Mouse (Mus musculus): ENCODE measurements around the gene Nek8. TPM values are rescaled to one million over a fixed set of nuclear protein-coding genes. Genes with fewer than 3 reads are reported as not detected.

Nek8 gene
- total RNA-seq, 2 experiments from 2014 or later, result 1.7 to 2.6 TPM

DNA sequence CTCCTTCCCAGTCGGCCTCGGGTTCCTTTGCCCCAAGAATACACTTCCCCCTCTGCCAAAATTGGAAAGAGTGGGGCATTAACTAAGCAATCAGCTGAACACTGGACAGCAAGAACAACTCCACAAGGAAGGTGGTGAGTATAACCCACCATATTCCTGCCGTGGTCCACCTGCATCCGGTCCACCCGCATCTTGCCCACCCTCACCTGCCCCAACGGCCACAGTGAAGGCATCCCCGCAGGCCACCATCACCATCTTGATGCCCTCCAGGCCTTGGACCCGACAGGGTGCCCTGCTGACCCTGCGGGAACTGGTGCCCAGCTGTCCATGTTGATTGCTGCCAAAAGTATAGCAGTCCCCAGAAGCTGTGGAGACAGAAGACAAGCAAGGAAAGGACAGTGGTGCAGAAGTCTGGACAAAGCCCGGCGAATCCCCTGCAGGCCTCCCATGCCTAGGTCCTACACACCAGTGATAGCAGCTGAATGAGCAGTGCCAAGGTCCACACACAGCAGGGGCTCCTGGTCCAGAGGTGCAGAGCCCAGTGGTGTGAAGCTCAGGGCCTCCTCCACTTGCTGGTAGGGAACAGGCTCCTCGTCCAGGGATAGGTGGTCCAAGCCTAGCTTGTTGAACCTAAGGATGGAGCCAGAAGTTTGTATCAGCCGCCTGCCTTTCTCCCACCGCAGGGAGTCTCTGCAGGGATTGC is 9.1 kb downstream of the Nek8 start:
- DNase-seq, result no peak

DNA sequence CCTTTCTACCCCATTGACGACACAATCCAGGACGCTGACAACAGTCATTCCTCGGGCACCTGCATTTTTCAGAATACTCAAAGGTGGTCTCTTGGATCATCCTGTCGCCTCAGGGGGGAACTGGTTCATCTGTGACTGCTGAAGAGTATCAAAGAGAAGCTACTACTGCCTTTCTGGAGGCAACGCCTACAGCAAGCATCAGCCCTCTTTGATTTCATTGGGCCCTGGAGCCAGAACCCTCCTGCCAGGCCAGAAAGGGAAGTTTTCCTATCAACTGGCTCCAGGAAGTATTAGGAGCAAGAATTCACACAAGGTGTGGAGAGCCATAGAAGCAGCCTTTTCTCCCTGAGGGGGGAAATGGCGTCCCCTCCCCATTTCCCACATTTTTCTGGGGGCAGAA is 9.8 kb downstream of the Nek8 start:
- DNase-seq, result no peak

DNA sequence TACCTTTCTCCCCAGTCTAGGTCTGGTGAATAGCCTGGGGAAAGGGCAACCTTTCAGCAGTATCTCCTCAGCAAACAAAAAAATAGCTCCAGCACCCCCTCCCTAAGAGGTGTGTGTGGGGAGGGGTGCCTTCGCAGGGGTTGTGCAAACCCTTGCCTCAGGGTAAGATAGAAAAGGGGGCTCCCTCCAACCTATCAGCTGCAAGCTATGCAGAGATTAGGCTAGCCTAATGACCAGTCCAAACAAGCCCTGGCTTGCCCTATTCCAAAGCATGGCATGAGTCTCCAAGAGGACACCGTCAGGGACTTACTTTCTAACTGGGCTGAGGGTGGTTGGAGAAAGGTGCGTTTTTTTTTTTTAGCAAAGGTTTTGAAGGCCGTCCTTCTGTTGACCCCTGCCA is 10.3 kb downstream of the Nek8 start:
- no peak for DNase-seq

DNA sequence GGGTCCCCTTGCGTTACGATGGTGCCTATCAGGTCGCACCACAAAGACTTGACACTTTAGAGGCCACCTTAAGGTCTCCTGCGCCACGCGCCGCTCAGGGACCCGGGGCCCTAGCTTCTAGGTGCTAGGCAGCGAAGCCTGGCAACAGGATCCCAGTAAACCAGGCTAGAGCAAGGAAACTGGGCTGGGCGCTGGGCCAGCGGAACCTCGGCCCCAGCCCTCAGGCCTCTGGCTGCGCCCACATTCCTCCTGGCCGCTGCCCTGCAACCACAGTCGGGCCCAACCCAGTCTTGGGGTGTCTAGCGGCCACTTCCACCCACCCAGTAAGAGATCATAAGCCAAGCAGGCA is 10.7 kb downstream of the Nek8 start:
- no peak for DNase-seq

DNA sequence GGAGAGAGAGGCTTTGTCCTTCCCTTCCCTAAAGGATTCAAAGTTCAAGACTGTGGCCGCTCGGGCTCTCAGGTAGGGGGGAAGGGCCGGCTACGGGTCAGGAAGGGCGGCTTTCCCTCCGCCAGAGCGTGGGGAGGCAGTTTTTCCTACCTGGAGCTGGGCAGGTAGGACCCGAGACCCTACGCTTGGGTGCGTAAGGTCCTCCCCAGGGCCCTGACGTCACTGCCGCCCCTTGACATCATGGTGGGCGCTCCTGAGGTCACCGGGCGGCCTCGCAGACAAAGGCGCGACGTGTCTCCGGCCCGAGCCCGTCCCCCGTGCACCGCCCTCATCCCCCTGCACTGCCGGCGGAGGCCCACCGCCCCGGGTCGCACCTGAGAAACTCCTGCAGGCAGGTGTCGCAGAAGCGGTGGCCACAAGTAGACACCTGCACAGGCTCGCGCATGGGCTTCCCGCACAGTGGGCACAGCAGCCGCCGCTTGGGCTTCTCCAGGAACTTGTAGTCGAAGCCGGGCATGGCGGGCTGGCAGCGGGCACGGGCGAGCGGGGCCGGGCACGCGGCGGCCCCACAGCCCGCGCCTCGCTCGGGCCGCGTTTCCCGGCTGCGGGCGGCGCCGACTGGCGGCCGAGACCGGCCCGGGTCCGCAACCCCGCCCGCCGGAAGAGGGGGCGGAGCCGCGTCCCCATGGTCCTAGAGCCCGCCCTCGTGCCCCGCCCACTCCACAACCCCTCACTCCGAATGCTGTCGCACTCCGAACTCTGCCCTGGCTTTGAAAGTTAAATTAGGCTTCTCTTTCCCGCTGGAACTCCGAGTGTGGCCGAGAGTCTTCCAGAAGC is 11.3 kb downstream of the Nek8 start, which contains the start of gene Traf4:
TSS of gene Traf4 (minus strand) at position 666 of the 837 bp plus-strand sequence.
- DNase-seq, result peak; percentile 88 to 90

DNA sequence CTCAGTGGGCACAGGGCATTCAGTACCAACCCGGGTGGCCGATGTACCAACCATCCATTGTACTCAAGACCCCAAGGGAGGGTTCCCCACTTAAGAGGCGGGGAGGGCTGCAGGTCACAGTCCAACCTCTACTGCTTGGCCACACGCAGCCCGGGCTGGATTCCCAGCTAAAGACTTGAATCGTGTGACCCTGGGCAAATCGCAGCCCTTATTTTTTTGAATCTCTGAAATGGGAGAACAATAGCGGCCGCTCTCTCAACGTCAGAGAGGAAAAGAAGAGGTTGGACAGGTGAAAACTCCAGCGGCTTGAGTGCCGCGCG is 11.9 kb downstream of the Nek8 start:
- no peak for DNase-seq

DNA sequence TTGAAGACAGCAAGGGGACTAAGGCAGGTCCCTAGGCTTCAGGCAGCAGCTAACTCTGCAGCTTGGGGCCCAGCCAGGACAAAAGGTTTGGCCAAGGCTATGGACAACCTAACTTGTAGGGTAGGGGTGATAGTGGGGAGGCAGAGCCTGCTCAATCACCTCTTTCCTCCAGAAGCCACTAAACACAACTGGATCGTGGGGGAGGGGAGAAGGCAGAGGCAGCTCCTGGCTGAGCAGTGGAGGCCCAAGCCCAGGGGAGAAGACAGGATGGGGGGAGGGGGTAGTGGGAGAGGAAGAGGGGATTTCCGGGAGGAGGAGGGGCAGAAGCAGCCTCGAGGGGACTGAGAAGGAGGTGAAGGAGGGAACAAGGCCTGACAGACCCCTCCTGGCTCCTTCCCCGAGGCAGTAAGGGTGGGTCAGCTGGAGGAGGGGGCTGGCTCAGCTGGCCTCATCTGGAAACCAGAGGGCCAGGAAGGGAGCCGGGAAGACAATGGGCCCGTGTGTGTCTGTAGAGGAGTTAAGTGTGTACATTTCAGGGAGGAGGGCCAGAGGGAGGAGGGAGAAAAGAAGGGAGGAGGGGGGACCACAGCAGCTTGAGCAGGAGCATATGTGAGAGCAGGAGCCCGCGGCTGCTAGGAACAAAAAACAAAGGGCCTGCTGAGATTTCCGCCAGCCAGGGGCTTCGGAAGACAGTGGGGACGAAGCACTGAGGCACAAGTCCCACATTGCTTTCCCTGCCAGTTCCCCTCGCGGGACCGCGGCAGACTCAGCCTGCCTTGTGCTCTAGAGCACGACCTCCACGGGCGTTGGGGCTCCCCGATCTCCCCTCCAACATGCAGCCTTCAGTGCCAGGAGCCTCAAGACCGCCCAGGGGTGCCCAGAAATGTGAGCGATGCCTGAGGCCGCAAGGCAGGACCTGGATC is 12.5 kb downstream of the Nek8 start:
- peak; percentile 69 to 73 for DNase-seq

DNA sequence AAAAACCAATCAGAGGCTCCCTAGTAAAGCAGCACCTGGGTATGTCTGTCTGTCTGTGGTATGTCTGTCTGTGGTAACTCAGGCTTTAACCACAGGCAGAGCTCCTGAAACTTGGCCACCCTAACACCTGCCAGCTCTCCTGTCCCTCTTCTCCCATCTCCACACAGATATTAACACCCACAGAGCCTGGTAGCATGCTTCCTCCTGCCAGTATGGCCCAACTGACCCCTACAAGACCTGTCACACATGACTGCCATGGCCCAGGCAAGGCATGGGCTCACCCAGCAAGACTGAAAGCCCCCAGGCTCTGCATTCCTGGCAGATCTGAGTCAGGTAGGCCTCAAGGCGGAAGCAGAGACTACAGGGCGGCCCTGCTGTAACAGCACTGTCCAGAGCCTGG is 13.4 kb downstream of the Nek8 start:
- DNase-seq, result no peak

DNA sequence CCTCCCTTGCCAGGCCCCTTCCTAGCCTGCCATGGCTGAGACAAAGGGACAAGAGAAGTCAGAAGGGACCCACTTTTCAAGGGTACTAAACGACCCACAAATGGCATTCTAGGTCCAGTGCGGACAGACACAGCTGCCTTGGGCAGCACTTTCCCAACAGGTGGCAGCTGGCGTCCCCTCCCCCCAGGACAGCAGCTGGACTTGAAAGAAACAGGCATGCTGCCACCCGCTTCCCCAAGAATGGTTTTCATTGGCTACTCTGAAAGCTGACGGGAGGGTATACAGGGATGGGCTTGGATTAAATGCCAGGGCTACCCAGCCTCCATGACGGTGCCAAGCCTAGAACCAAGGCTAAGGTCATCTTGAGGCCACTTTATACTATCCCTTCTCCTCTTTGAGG is 14.0 kb downstream of the Nek8 start:
- no peak for DNase-seq

DNA sequence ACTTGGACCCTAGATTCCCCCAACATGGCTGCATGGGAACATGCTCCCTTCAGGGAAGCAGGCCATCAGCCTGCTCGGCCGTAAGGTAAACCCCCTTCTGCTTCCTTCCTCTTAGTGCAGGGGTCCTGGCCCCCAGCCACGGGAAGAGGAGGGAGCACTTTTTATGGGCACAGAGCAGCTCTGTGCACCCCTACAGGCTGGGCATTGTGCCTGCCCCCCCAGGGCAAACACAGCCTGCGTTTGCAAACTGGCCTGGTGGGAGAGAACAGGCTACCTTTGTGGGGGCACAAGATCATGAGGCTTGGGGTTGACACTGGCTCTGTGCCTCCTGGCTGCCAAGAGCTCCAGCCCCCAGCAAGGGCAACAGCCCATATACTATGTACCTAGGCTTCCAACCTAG is 14.5 kb downstream of the Nek8 start:
- DNase-seq, result no peak

DNA sequence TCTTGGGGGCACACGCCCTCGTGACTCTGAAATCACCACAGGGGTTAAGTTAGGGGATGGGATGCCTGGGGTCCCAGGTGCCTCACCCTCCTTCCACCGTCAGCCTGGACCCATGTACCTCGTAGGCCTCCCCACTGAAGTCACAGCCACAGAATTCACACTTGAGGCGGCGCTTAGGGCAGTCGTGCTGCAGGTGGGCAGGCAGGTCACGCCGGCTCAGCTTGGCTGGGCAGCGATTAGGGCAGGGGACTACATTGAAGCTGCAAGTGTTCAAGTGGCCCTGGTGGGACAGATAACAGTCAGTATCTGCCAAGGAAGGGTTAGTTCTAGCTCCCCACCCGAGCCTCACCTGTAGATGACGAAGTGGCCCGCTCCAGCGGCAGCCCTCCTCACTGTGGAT is 15.3 kb downstream of the Nek8 start:
- DNase-seq, result no peak

DNA sequence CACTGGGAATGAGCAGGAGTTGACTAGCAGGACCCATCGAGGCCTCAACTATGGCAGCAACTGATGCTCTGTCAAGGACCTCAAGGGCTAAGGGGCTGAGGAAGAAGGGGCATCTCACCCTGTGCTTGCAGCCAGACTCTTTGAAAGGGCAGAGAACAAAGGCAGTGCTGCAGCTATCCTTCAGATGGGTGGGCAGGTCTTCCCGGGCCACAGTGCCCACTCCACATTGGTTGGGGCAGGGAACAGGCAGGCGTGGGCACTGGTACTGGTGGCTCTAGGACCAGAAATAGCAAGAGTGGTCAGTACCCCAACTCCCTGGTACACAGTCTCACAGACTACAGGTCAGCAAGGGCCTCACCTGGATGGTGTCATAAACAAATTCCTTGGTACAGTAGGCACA is 15.8 kb downstream of the Nek8 start:
- DNase-seq, result no peak

DNA sequence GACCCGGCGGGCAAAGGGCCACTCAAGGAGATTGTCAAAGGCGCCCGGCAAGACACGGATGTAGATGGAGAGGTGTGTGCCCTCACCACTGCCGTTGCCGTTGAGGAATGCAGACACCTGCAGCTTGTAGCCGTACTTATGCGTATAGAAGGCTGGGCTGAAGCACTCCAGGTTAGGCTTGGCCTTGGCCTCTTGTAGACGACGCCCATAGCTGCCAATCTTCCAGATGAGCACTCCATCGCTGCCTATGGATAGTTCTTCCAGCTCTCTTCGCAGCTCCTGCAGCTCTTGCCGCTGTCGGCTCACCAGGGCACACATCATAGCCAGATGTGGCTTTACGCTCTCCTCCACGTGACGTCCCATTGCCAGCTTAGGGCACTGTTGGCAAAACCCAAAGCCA is 16.3 kb downstream of the Nek8 start:
- DNase-seq, result no peak

DNA sequence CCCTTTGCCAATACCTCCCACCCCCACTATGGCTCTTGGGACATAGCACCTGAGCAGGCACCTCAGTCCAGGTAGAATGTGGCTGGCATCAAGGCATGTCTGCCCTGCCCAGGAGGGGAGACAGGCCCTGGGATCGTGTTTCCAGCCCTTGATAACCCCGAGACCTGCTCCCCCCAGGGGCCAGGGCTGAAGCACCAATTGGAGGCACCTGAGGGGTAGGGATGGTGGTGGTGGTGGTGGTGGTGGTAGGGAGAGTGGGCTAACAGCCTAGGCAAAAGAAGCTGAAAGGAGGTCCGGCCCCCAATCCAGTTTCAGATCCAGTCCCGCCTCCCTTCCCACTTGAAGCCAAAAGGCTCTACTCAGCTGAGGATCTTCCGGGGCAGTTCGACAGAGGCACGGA is 16.9 kb downstream of the Nek8 start:
- no peak for DNase-seq

DNA sequence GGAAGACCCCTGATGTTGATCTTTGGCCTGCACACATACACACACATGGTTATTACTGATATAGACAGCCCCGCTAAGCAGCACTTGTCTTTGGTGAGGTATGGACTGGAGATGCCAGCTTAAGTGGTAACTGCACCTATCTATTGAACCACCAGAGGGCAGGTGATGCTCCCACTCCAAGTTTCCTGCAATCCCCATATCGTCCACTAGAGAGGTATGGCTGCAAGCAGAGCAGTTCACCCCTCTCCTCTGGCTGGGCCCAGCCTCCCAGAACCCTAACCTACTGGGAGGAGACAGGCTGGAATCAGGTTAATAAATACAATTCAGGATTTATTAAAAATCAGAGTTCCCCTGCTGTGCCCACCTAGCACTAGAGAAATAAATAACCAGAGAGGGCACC is 17.4 kb downstream of the Nek8 start:
- peak; percentile 80 to 84 for DNase-seq

DNA sequence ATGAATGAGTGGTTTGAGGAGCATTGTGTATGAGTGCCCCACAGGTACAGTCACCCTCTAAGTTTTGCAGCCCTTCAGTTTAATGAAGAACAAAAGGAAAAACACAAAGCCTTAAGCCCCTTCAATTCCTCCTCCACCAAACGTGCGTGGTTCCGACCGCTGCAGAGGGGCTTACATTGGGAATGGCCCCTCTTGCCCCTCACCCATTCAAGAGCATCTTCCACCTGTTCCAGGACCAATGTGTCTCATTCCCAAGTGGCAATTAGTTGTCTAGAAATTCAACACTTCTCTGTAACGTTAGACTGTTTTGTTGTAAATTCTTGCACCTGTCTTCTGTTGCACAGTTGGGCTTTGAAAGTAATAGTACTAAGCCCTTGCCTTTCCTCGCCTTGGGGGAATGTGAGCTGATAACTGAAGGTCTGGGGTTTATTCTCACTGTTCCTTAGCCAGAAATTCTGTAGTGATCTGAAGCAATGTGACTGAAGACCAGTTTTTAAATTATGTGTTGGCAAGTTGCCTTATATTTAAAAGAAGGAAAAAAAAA is 20.2 kb downstream of the Nek8 start:
- DNase-seq, result no peak

DNA sequence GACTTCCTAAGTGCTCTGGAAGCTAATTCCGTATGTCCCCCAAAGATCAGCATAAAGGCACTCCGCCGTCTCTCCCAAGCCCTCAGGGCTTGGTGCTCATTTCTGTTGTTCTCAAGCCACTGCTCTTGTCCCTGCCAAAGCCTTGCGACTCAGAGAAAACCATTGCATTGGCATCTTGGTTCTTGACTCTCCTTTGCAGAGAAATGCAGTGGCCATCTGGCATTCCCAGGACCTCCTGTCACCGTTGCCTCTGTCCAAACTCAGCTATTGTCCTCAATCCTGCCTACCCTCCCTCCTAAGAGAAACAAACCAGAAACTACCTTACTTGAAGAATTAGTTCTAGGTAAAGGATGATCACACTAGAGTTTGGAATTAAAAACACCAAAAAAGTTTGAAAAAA is 20.8 kb downstream of the Nek8 start:
- DNase-seq, result no peak

DNA sequence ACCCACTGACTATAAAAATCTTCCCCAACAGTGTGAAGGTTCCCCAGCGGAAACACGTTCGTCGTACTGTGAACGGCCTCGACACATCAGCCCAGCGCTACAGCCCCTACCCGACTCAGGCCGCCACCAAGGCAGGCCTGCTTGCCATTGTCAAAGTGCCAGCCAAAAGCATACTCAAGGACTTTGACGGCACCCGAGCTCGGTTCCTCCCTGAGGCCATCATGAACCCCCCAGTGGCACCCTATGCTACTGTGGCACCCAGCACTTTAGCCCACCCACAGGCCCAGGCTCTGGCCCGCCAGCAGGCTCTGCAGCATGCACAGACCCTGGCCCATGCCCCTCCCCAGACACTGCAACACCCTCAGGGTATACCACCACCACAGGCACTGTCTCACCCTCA is 22.7 kb downstream of the Nek8 start:
- no peak for DNase-seq

DNA sequence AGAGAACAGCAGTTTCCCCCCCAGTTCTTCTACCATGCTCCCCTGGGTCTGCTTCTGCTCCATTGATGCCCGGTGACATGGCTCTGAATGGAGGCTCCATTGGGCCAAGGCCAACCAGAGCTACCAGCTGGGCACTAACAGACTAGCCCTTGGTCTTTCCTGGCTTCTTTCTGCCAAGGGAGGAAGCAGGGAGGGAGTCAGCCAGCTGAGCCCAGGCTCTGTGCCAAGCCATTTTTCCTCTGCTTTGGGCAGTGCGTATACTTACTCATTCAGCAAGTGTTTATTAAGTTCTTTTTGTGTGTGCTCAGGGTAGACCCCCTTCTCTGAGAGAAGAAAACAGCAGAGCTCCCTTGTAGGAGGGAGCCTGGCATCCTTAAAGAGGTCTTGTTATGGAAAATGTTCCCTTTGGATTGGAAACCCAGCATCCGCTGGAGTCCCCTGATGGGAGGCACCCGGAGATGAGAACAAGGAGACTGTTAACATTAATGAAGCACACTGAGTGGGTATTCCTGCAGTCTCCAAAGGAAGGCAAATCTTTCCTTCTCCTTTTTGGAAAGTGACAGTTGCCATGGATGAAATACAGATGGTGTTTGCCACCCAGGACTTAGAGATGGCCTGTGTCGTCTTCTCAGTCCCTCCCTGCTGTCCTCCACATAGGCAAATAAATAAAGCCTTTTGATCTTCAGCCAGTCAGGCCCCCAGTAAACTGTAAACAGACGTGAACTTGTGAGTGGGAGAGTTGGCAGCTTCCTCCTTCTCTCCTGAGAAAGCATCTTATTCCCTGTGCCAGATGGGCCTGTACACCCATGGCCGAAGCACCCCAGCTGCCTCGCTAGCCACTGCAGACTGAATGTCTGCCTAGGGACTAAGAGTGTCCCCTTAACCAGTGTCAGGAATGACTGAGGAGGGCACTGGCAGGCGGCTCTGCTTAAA is 23.9 kb downstream of the Nek8 start:
- DNase-seq, result peak; percentile 79 to 81

DNA sequence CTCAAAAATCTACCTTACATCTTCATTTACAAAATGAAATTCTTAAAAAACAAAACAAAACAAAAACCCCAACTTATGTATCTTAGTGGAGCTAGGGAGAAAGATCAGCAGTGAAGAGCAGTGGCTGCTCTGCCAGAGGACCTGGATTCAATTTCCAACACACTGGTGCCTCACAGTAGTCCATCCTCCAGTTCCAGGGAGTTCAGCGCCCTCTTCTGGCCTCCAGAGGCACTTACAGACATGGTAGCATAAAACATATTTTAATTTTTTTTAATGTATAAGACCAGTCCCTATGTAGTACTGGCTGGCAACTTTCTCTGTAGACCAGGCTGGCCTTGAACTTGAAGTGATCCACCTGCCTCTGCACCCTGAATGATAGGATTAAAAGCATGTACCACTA is 25.3 kb downstream of the Nek8 start:
- no peak for DNase-seq

DNA sequence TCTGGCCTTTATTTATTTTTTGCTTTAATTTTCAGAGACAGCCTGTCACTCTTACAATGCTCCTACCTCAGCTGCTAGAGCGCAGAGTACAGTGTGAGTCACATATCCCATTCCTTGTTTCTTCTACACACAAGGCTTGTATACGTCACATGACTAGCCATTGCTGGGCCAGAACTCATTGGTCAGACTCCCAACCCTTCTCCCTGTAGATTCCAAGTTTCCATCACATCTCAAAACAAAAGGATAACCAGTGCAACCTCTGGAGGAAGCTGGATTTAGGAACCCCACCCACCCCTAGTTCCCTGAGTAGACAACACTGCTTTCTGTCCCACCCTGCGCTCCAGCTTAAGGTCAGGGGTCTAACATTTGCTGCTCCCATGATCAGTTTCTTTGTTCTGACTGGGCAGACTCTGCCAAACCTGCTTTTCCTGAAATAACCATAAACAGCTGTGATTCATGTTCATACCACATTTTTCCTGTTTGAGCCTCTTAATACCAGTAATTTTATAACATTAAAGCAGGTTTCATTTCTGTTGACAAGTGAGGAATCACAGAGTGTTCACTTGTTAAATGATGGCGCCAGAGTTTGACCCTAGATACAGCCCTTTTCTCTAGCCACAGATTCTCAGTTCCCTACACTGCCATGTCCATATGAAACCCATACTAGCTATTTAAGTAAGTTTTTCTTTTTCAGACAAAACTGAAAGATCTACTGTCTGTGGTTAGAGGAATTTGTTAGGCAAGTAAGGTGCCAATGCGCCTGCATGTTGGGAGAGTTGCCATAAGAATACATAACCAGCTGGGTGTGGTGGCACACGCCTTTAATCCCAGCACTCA is 29.6 kb downstream of the Nek8 start:
- DNase-seq, result peak; percentile 42 to 53

Data from heart, adult 18-20 months (tissue).